Mouse (Mus musculus) kidney, adult 2 months (tissue): Measurements from ENCODE around the gene Tacc3. TPM values are rescaled to one million over a fixed set of nuclear protein-coding genes. Genes with fewer than 3 reads are reported as not detected.

ENCODE experiments used
- DNase-seq: peaks from one replicate; pipeline ENCODE4 v3.0.0; 2021
- H3K27ac ChIP-seq: fragments of 200-500 bp; 2 replicates; pipeline ENCODE4 v1.5.1; 2012; ENCODE audit warnings: low read depth, low read length, control low read depth, inconsistent platforms; ENCODE audit not compliant: insufficient read depth
- H3K27me3 ChIP-seq: fragments of 200-500 bp; replicated peaks from 2 replicates; pipeline ENCODE4 v1.6.1; 2012; ENCODE audit warnings: mild to moderate bottlenecking, moderate library complexity, low read length, inconsistent platforms; ENCODE audit not compliant: control insufficient read depth, insufficient read depth
- H3K36me3 ChIP-seq: fragments of 200-500 bp; 2 replicates; pipeline ENCODE4 v1.6.1; 2012; ENCODE audit warnings: mild to moderate bottlenecking, moderate library complexity, low read length, inconsistent platforms; ENCODE audit not compliant: control insufficient read depth, insufficient read depth
- H3K4me1 ChIP-seq: fragments of 200-500 bp; 2 replicates; pipeline ENCODE4 v1.6.1; 2011; ENCODE audit warnings: low read length; ENCODE audit not compliant: control insufficient read depth, insufficient read depth
- H3K4me3 ChIP-seq: fragments of 200-500 bp; 2 replicates; pipeline ENCODE4 v1.5.1; 2011; ENCODE audit warnings: mild to moderate bottlenecking, low read depth, low read length, control low read depth; ENCODE audit not compliant: insufficient read depth
- CTCF ChIP-seq: fragments of 200-500 bp; conservative IDR thresholded peaks from 2 replicates; pipeline ENCODE4 v1.5.1; 2011; ENCODE audit warnings: low read depth, mild to moderate bottlenecking, control low read depth, low read length, moderate library complexity, mixed read lengths; ENCODE audit not compliant: insufficient read depth, insufficient read length
- POLR2A ChIP-seq: fragments of 200-500 bp; IDR thresholded peaks from one replicate; pipeline ENCODE4 v1.6.1; 2011; ENCODE audit warnings: low read depth, low read length, control low read depth
- WGBS: fragments of 180-500 bp; shearing (Covaris S2); methylation state at CpG from one replicate; pipeline ENCODE4 v1.1.7; 2018; 5-methylcytosine and 5-hydroxymethylcytosine counted together
- polyA plus RNA-seq: library from polyadenylated mRNA; depleted of rRNA; stranded (reverse); fragments of >200 nt; gene quantifications from 2 replicates; pipeline ENCODE4 v1.2.3, GENCODE M21; 2012

Tacc3 gene
- polyA plus RNA-seq, 1 experiment: 2.3 TPM

GRCm38 (mm10) chr5:33687142-33687541 lies 29.2 kb downstream of the Tacc3 start:
- WGBS: 56% methylated on average over 4 of the region's 4 CpGs
- peak; percentile 37 for DNase-seq
- TF ChIP-seq POLR2A (no peak), CTCF (no peak)
- no peaks in the 10 kb centered on the region for H3K4me1 ChIP-seq
- no peaks in the 10 kb centered on the region for H3K27me3 ChIP-seq
- H3K27ac ChIP-seq: no peak overlapping the region
- H3K36me3 ChIP-seq: no peaks in the 10 kb centered on the region
- H3K4me3 ChIP-seq: no peak overlapping the region

GRCm38 (mm10) chr5:33688278-33689220 lies 30.6 kb downstream of the Tacc3 start:
- no peak overlapping the region for H3K4me3 ChIP-seq
- DNase-seq: no peak
- H3K4me1 ChIP-seq: no peaks in the 10 kb centered on the region
- TF ChIP-seq POLR2A (no peak), CTCF (no peak)
- H3K27ac ChIP-seq: no peak overlapping the region
- 80% methylated on average over 14 of the region's 14 CpGs for WGBS
- H3K27me3 ChIP-seq: no peaks in the 10 kb centered on the region
- H3K36me3 ChIP-seq: no peaks in the 10 kb centered on the region

DNA sequence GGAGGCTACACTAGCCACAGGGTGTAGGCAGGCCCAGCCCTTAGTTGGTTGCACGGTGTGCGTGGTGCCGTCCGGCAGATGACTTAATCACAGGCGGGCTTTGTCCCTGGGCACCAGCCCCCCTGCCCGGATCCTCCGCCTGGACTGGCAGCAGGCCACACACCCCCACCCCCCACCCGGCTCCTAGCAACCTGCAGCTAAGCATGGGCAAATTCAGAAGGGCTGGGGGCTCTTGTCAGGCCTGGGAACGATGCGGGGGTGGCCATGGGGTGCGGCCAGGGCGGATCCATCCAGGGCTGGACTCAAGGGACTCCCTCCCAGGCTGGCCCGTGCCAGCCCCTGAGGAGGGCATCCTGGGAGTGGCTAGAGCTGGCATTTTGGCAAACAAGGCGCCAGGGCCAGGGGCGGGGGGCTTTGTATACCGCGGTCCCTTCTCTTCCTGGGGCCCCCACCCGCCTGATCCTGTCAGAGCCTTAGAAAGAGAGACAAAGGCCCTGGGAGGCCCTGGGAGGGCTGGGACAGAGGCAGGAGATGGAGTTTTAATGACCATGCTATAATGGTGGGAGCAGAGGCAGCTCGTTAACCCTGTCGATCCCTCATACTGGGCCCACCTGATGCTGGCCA lies 31.4 kb downstream of the Tacc3 start:
- H3K4me1 ChIP-seq: no peaks in the 10 kb centered on the region
- 50% methylated on average over 20 of the region's 20 CpGs for WGBS
- peak; percentile 17 for DNase-seq
- H3K27me3 ChIP-seq: no peaks in the 10 kb centered on the region
- H3K4me3 ChIP-seq: no peak overlapping the region
- H3K36me3 ChIP-seq: no peaks in the 10 kb centered on the region
- peak overlapping the region; percentile 44; the same call in 1 of the 2 replicates for H3K27ac ChIP-seq
- no peak for TF ChIP-seq CTCF
- TF ChIP-seq POLR2A: no peak

- H3K4me1 ChIP-seq: no peaks in the 10 kb centered on the region
- 63% methylated on average over 11 of the region's 11 CpGs for WGBS
- no peaks in the 10 kb centered on the region; the same call in 1 of the 2 replicates for H3K27me3 ChIP-seq
- H3K36me3 ChIP-seq: no peaks in the 10 kb centered on the region
- H3K4me3 ChIP-seq: no peak overlapping the region
- H3K27ac ChIP-seq: peak overlapping the region; percentile 44; the same call in 1 of the 2 replicates
- no peak for TF ChIP-seq CTCF
- no peak for TF ChIP-seq POLR2A
- DNase-seq: peak; percentile 73
These were observed 32.1 kb downstream of the Tacc3 start for GRCm38 (mm10) chr5:33689852-33690645.

GRCm38 (mm10) chr5:33692393-33692792 lies 34.5 kb downstream of the Tacc3 start:
- H3K27ac ChIP-seq: no peak overlapping the region

DNA sequence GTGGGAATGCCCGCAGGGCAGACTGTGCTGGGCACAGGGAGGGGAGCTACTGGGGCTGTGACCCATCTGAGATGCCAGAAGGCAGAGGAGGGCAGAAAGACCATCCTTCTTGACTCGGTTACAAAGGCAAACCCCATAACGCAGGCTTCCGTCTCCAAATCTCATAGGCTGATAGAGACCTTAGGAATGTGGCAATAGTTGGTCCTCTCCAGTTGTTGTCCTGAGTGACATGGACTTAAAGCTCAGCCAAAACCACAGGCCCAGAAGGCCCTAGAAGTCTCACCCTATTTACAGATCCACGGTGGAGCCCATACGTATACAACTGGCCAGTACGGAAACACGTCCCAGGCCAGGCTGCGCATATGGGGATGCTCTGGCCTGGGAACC lies 36.5 kb downstream of the Tacc3 start:
- H3K4me3 ChIP-seq: no peak overlapping the region
- TF ChIP-seq POLR2A (no peak), CTCF (no peak)
- H3K27me3 ChIP-seq: no peaks in the 10 kb centered on the region; the same call in 1 of the 2 replicates
- H3K27ac ChIP-seq: no peak overlapping the region
- H3K36me3 ChIP-seq: no peaks in the 10 kb centered on the region
- WGBS: 95% methylated on average over 9 of the region's 9 CpGs
- no peaks in the 10 kb centered on the region for H3K4me1 ChIP-seq
- DNase-seq: no peak

More at GRCm38 (mm10) chr5:33692393-33692792, 34.5 kb downstream of the Tacc3 start:
- H3K4me1 ChIP-seq: no peaks in the 10 kb centered on the region
- WGBS: 34% methylated on average over 24 of the region's 24 CpGs
- no peaks in the 10 kb centered on the region for H3K36me3 ChIP-seq
- no peak overlapping the region for H3K4me3 ChIP-seq
- H3K27me3 ChIP-seq: no peaks in the 10 kb centered on the region; the same call in 1 of the 2 replicates
- DNase-seq: no peak
- no peak for TF ChIP-seq CTCF
- no peak for TF ChIP-seq POLR2A
